Mouse (Mus musculus) embryonic fibroblast, embryonic 13.5 days (primary cell): ENCODE results near the gene Rere.

Experiments
- CTCF ChIP-seq: IDR thresholded peaks from 2 replicates; pipeline ENCODE4 v1.5.1; 2011; ENCODE audit warnings: mild to moderate bottlenecking, control low read depth, low read length, moderate library complexity, borderline replicate concordance; ENCODE audit not compliant: insufficient read depth
- POLR2A ChIP-seq: IDR thresholded peaks from 2 replicates; pipeline ENCODE4 v1.6.1; 2011; ENCODE audit warnings: low read depth, mild to moderate bottlenecking, control low read depth, low read length, moderate library complexity

GRCm38 (mm10) chr4:150282631-150283334 lies 1.3 kb downstream of the Rere start:
- TF ChIP-seq CTCF = no peak
- TF ChIP-seq POLR2A = no peak
